ENCODE assay signal across 19 mouse cellular contexts in the genomic region with DNA sequence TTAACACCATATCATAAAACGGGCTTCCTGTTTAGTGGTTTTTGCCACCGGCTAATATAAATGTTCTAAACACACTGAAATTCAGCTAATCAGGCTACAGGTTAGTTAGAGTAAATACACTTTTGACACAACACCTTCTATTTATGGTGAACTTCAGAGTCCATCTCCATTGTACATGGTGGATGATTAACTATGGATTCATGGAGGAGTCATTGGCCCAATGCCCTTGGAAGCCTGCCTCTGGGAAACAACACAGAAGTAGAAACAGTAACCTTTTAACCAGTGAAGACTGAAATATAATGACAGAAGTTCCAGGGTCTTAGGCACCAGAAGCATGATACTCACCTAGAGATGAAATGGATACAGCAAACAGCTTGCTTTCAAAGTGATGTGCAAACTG. TPM values are rescaled to one million over a fixed set of nuclear protein-coding genes. Genes with fewer than 3 reads are reported as not detected.
DNase-seq lines count a peak whose midpoint lies in the region; ATAC-seq lines count a peak whose summit lies in the region.
"Had no signal": no experiment of that assay in that cellular context is flagged by ENCODE, and none has a peak within 500 bp of the region (broad histone marks: within the 10 kb centered on the region; RNA-seq: fewer than 3 reads in every experiment).

No protein-coding gene starts in this region.

- H3K4me1 ChIP-seq in heart, embryonic 16.5 days (ENCODE audit: control insufficient read depth, insufficient read depth, low read length), result 0 out of 2 replicates have a peak, but pooled peaks cover 9% of the 10 kb centered on the region
- no peaks in the 10 kb centered on the region for H3K4me1 ChIP-seq in intestine, embryonic 16.5 days (ENCODE audit: control insufficient read depth, insufficient read depth, low read length)
- H3K4me1 ChIP-seq: forebrain, embryonic 10.5 days; megakaryocyte, embryonic 14.5 days; midbrain, embryonic 15.5 days had no signal

- WGBS in heart, embryonic 16.5 days, result 85% methylated on average over 2 of the region's 2 CpGs
- WGBS in intestine, embryonic 16.5 days, result 70% methylated on average over 2 of the region's 2 CpGs

- H3K27ac ChIP-seq in heart, embryonic 16.5 days (ENCODE audit: low read length), result peak overlapping the region; percentile 15; the same call in 1 of the 2 replicates
- H3K27ac ChIP-seq in intestine, embryonic 16.5 days (ENCODE audit: low read length), result peak overlapping the region; percentile 64
- H3K27ac ChIP-seq: forebrain, embryonic 10.5 days; hindbrain, embryonic 14.5 days; limb, embryonic 12.5 days; midbrain, embryonic 15.5 days had no signal

- H3K9ac ChIP-seq in heart, embryonic 16.5 days (ENCODE audit: low read length), result no peak overlapping the region
- no peak overlapping the region for H3K9ac ChIP-seq in intestine, embryonic 16.5 days (ENCODE audit: low read depth, low read length)
- H3K9ac ChIP-seq: forebrain, postnatal 0 days; heart, embryonic 12.5 days; hindbrain, embryonic 14.5 days; limb, embryonic 12.5 days; midbrain, embryonic 15.5 days had no signal

- no peaks in the 10 kb centered on the region for H3K9me3 ChIP-seq in heart, embryonic 16.5 days (replicated peaks; ENCODE audit: control insufficient read depth, low read length)
- H3K9me3 ChIP-seq in intestine, embryonic 16.5 days (ENCODE audit: control insufficient read depth, low read length), result no peaks in the 10 kb centered on the region
- H3K9me3 ChIP-seq: forebrain, embryonic 10.5 days; heart, embryonic 12.5 days; limb, embryonic 12.5 days; midbrain, embryonic 15.5 days had no signal

- no peaks in the 10 kb centered on the region for H3K27me3 ChIP-seq in heart, embryonic 16.5 days (ENCODE audit: control insufficient read depth, insufficient read depth, low read length)
- H3K27me3 ChIP-seq in intestine, embryonic 16.5 days (replicated peaks; ENCODE audit: control insufficient read depth, insufficient read depth, low read length), result no peaks in the 10 kb centered on the region
- H3K27me3 ChIP-seq: heart, embryonic 12.5 days; limb, embryonic 12.5 days; megakaryocyte, embryonic 14.5 days; midbrain, embryonic 15.5 days had no signal

- no peak for DNase-seq in heart, adult 18-20 months
- DNase-seq in kidney, adult 8-10 months, result peak; percentile 84
- DNase-seq in kidney, postnatal 25 days, result peak; percentile 79 to 81
- DNase-seq in adrenal gland, postnatal 10 days, result no peak
- no peak for DNase-seq in urinary bladder, adult 2 months (ENCODE audit: low spot score)
- DNase-seq: B cell, adult 2 months; cerebellum, adult 8-10 months; forebrain, postnatal 0 days; lung, adult 18-20 months; thymus, postnatal 4 days had no signal

- no peak overlapping the region for H3K4me2 ChIP-seq in heart, embryonic 16.5 days (ENCODE audit: low read depth, low read length)
- peak overlapping the region; percentile 22; the same call in 1 of the 2 replicates for H3K4me2 ChIP-seq in intestine, embryonic 16.5 days (ENCODE audit: low read depth, low read length)
- H3K4me2 ChIP-seq: heart, embryonic 12.5 days; hindbrain, embryonic 14.5 days; limb, embryonic 12.5 days; midbrain, embryonic 15.5 days had no signal

- no peaks in the 10 kb centered on the region for H3K36me3 ChIP-seq in heart, embryonic 16.5 days (ENCODE audit: control insufficient read depth, insufficient read depth)
- H3K36me3 ChIP-seq in intestine, embryonic 16.5 days (ENCODE audit: control insufficient read depth, insufficient read depth, low read length), result no peaks in the 10 kb centered on the region
- H3K36me3 ChIP-seq: forebrain, embryonic 10.5 days; heart, embryonic 12.5 days; limb, embryonic 12.5 days; midbrain, embryonic 15.5 days had no signal

- no peak overlapping the region for H3K4me3 ChIP-seq in heart, embryonic 16.5 days (ENCODE audit: low read length)
- no peak overlapping the region for H3K4me3 ChIP-seq in intestine, embryonic 16.5 days (ENCODE audit: low read length)
- H3K4me3 ChIP-seq: forebrain, embryonic 10.5 days; heart, embryonic 12.5 days; limb, embryonic 12.5 days; megakaryocyte, embryonic 14.5 days; midbrain, embryonic 15.5 days; myocyte had no signal

- no peak for ATAC-seq in heart, embryonic 16.5 days (replicated peaks; ENCODE audit: extremely low read depth, insufficient read depth, low FRiP score)
- peak; percentile 33; the same call in 1 of the 2 replicates for ATAC-seq in intestine, embryonic 16.5 days
- ATAC-seq: forebrain, postnatal 0 days; midbrain, embryonic 15.5 days had no signal

RNA-seq across cellular contexts. Expression of a gene that starts 23.5 kb away (rescaled TPM):
- polyA plus RNA-seq in heart, embryonic 16.5 days (2015; fragmentation: Nextera tagmentation; extraction: Ambion mirVana), result 7.5 and 7.8 TPM in 2 replicates
- total RNA-seq in heart, adult 18-20 months (2021), result 1 to 10 TPM; 2.4 to 3.3 TPM
- polyA plus RNA-seq in intestine, embryonic 16.5 days (2015; fragmentation: Nextera tagmentation; extraction: Ambion mirVana), result 5.7 and 6.3 TPM in 2 replicates
- 1 to 10 TPM; 1.4 to 2.0 TPM for total RNA-seq in adrenal gland, postnatal 10 days (2021)
- polyA plus RNA-seq in urinary bladder, adult 2 months (2012; rRNA removed), result 4.1 and 4.6 TPM in 2 replicates

Comparison
In these comparisons a context has a peak if more than half of its experiments do, and no peak if none do; other contexts are left out.
1. DNase-seq: peak in kidney, adult 8-10 months (2 of 2) and kidney, postnatal 25 days (2 of 2); none in heart, adult 18-20 months (0 of 2), adrenal gland, postnatal 10 days (single experiment) and urinary bladder, adult 2 months (single experiment).